Mouse (Mus musculus) adrenal gland, adult 8-10 months (tissue): ENCODE results near the gene Spon1. TPM values are rescaled to one million over a fixed set of nuclear protein-coding genes. Genes with fewer than 3 reads are reported as not detected.

Experiments
- DNase-seq: peaks from one replicate; pipeline ENCODE4 v3.0.0; 2022
- total RNA-seq, 4 experiments: library from RNA; stranded (reverse); gene quantifications; 2 replicates each; pipeline ENCODE4 v1.2.4; 2022

Gene Spon1
- total RNA-seq, 4 experiments from 2014 or later: 12.1 to 18.6 (median 15.1) TPM

- DNase-seq: no peak
Observed at GRCm38 (mm10) chr7:114065407-114066185, 299.8 kb downstream of the Spon1 start.

GRCm38 (mm10) chr7:114066529-114067178, 300.9 kb downstream of the Spon1 start:
- DNase-seq: peak; percentile 79

GRCm38 (mm10) chr7:114068956-114069533, 303.2 kb downstream of the Spon1 start:
- no peak for DNase-seq

GRCm38 (mm10) chr7:114069726-114070457, 304.1 kb downstream of the Spon1 start:
- no peak for DNase-seq

- peak; percentile 59 for DNase-seq
Observed at GRCm38 (mm10) chr7:114070458-114070840, 304.7 kb downstream of the Spon1 start.

GRCm38 (mm10) chr7:114071395-114071794, 305.6 kb downstream of the Spon1 start:
- DNase-seq: no peak

- no peak for DNase-seq
Observed at GRCm38 (mm10) chr7:114071851-114072616, 306.2 kb downstream of the Spon1 start.

- DNase-seq: no peak
Observed at GRCm38 (mm10) chr7:114074133-114074532, 308.3 kb downstream of the Spon1 start.

GRCm38 (mm10) chr7:114074595-114074994, 308.8 kb downstream of the Spon1 start:
- DNase-seq: no peak

- no peak for DNase-seq
Observed at GRCm38 (mm10) chr7:114079343-114079742, 313.5 kb downstream of the Spon1 start.

GRCm38 (mm10) chr7:114080250-114080649, 314.5 kb downstream of the Spon1 start:
- no peak for DNase-seq

GRCm38 (mm10) chr7:114081633-114082420, 316.0 kb downstream of the Spon1 start:
- DNase-seq: no peak

- DNase-seq: no peak
Observed at GRCm38 (mm10) chr7:114083088-114083487, 317.3 kb downstream of the Spon1 start.

GRCm38 (mm10) chr7:114083760-114084159, 318.0 kb downstream of the Spon1 start:
- DNase-seq: no peak

GRCm38 (mm10) chr7:114086021-114086710, 320.4 kb downstream of the Spon1 start:
- DNase-seq: no peak

- no peak for DNase-seq
Observed at GRCm38 (mm10) chr7:114087341-114087740, 321.5 kb downstream of the Spon1 start.

GRCm38 (mm10) chr7:114087986-114088385, 322.2 kb downstream of the Spon1 start:
- DNase-seq: no peak

GRCm38 (mm10) chr7:114088918-114089317, 323.1 kb downstream of the Spon1 start:
- DNase-seq: no peak

- DNase-seq: no peak
Observed at GRCm38 (mm10) chr7:114090231-114090630, 324.4 kb downstream of the Spon1 start.

- no peak for DNase-seq
Observed at GRCm38 (mm10) chr7:114090892-114091545, 325.2 kb downstream of the Spon1 start.
